Mouse (Mus musculus) heart, adult 8-10 months (tissue): Measurements from ENCODE around the gene Hoxd10. TPM values are rescaled to one million over a fixed set of nuclear protein-coding genes. Genes with fewer than 3 reads are reported as not detected.

ENCODE experiments used
- DNase-seq: peaks from one replicate; pipeline ENCODE4 v3.0.0; 2022; ENCODE audit warnings: low spot score
- total RNA-seq, 4 experiments: library from RNA; stranded (reverse); gene quantifications; 2 replicates each; pipeline ENCODE4 v1.2.4; 2022

The Hoxd10 gene
- total RNA-seq, 4 experiments from 2014 or later, result 0.12 TPM; not detected in 3

DNA sequence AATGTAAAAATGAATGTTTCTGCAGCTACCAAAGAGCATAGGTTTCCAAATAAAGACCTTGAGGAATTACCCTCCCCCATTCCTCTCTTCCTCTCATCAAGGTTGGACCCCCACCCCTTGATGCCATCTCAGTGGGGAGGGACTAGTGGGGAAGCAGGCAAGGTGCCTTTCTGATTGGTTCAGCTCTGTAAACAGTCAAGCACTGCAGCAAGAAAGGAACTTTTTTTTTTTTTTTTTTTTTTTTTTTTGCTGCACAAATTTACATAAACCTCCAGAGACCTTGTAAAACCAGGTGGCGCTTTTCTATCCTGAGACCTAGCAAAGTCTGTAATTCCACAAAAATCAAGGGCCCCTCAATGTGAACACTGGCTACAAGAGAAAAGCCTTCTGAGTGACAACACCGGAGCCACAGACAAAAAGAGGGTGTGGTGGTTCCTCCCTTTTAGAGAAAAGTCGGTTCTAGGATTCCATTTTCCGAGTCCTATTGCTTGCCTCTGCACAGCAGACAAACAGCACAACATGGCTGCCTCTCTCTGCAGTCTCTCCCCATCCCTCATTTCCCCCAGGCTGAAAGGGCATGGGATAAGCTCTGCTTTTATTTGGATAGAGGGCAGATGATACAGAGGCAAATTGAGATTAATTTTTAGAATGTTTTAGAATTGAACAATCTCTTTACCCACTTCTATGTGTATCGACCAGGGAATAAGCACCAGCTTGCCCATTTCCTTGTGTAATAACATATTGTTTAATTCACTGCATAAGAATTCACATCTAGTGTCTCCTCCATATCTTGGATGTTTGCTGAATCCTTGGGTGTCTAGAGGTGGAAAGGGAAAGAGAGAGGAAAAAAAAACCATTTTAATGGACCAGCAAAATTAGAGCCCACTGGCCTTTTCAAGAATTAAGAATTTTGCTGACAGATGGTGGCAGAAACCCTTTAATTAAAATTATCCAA, 18.0 kb downstream of the Hoxd10 start:
- no peak for DNase-seq

DNA sequence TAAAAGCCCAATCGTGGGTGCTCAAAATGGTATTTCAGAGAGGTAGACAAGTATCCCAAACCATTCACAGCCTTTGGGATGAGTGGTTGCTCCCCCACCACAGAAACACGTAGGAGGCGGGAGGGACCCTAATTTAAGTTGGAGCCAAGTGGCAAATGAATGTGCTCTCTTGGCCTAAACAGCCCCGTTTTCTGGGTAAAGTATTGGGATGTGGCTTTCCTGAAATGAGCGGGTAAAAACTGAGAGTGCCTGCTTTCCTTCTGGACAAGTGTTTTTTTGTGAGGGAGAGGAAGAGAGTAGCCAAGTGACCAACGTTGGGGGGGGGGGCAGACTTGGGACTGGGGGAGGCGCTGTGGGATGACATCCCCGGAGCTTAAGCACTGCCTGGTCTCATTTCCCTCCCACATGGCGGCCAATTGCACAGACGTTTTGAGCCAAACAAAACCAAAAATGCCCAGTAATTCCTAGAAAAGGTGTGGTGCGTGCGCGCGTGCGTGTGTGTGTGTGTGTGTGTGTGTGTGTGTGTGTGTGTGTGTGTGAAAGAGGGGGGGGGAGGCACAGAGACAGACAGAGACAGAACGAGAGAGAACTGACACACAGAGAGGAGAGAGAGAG, 19.3 kb downstream of the Hoxd10 start:
- DNase-seq, result no peak

DNA sequence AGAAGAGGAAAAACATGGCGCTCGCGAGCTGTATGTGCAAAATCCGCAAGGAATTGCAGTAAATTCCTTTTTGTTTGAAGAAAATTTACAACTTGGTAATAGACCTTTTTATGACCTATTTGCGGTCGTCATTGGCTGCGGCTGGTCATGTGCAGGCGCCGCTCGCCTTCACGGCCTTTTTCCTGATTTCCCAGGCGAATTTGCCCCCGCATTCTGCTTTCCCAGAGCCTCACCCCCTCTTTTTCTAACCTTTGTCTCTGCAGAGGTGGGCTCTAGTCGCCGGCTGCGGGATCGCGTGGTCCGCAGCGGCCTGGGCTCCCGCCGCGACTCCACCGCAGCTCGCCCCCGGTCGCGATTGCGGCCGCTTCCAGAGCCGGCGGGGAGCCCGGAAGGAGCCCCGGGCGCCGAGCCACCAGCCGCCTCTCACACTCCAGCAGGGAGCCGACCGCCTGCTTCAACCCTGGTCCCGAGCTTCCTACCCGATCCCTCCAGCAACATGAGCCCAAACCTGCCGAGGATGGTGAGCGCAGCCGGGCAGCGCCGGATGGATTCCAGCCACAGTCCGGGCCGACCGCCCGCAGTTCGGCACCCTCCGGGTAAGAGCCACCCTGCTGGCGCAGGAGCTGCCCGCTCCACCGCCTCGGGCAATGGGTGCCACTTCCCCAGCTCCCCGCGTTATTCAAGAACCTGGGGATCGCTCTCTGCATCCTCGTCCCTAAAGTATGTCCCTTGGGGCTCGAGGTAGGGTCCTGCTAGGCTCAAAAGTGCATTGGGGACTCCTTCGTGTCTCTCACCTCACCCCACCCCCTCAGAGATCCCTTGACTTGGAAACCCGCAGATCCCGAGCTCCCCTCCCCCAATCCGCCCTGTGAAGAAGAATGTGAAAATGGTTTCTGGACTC, 20.2 kb downstream of the Hoxd10 start, which contains the start of the genes Hoxd3 and Hoxd4:
Hoxd3 (plus strand) TSS at position 207 of the 901 bp plus-strand sequence.
Hoxd4 (plus strand) TSS at position 209 of the 901 bp plus-strand sequence.
- no peak for DNase-seq

DNA sequence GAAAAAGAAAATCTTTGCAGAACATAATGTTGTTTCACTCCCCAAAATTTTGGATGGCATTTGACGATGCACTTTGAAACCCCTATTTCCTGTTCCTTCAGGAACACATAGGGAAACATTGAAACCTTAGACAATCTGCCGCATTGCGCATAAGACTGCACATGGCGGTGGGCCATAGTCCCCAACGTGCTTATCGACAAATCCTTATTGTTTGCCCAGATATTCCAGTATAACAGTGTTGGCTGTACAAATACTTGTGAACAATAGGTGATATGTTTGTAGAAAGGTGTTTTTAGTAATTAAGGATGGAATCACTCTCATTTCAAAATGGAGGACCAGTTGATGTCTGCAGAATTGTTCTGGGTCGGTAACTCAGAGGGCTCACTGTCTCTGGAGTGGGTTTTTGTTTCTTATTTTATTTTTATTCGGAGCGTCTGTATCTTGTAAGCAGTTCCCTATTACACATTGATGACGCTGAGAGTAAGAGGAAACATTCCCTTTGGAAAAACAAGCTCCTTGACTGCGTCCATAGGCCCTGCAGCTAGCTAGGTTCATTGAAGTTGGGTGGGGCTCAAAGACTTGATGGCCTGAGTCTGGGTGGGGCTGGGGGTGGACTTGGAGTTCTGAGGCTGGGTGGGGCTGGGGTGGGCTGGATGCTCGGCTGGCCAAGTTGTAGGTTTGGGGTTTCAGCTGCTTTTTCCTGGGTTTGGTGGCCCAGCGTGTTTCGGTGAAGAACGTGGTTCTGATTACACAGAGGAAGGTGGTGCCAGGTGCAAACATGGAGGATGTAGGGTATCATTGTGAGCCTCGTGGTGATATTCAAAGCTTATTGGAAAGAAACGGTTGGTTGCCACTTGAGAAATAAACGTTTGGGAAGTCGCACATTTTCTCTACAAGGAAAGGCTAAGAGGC, 21.8 kb downstream of the Hoxd10 start:
- DNase-seq, result no peak

DNA sequence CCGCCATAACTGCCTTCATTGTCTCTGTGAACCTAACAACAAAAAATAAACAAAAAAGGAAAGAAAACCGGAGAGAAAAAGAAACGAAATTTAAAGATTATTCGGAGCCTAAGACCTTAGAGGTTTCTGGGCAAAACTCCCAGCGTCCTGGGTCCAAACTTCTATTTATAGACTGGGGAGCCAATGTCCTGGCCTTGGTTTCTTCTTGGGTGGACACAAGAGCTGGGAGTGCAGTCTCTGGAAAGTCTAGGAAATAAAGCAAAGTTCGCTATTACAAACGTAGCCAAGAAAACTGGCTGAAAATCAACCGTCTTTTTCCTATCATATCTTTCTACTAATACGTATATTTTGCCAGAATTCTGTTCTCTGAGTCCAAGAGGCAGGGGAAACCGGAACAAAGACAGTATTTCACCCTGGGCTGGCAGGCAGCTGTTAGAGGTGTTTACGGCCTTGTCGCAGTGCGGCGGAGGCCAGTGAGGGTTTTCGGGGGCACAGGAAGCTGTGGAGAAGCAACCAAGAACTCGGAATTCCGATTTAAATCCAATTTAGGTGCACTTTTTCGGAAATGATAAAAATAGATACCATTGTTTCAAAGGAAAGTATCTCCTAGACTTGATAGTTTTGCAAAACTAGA, 22.5 kb downstream of the Hoxd10 start:
- DNase-seq, result no peak

DNA sequence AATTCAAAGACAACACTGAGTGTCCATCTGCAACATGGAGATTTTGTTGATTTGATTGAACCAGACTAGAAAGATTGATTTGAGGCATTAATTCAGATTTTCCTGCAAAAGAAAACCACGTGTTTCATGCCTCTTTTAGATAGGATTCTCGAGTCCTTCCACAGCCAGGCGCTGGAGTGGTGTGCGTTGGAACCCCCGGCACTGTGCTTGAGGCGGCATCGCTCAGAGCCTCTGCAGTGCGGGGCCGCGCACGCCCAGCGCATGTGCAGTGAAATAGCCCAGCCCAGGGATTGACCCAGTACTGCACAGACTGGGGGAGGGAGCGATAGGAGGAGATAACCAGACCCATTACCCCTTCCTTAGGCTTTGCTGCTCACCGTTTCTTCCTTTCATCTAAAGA, 23.2 kb downstream of the Hoxd10 start:
- DNase-seq, result no peak

DNA sequence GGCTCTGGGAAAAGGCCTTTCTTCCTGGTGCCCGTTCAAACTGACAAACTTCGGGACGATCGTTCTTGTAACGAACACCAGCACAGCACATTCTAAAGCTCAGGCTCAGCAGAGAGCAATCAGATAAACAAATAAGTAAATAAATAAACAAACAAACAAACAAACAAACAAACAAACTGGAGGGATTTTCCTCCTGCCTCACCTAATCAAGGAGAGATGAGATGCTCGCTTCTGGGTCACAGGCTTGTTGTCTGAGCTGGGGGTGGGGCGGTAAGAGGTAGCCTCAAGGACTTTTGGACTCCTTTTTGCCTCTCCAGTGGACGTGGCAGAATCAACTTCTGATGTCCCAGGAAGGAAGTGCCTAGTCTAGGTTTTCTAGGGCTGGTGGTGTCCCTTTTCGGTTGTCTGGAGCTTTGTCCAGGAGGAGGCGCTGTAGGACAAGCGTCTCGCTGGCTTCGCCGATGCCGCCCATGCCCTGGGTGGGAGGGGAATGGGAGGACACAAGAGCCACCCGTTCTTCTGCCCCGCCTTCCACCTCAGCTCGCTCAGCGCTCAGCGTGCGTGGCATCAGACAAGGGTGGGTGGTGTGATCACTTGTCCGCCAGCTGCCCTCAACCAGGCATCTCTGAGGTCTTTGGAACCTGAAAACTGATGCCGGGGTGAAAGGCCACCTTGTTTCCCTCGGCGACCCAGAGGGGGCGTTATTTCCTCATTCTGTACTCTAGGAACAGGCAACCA, 23.9 kb downstream of the Hoxd10 start:
- peak; percentile 84 for DNase-seq

DNA sequence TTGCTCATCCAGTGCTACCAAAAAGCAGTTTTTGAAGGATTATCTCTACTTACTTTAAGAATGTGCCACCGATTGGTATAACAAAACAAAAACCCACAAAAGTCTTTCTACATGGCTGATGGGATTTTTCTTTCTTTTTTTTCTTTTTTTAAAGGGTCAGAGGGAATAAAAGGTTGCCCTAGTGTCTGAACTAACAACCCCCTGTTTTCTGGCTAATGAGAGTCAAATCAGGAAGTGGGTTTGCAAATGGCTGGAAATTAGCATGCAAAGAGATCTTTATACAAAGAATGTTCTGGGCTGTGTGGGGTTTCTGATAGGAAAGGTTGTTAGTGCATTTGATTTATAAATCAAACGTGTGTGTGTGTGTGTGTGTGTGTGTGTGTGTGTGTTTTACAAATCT, 28.7 kb downstream of the Hoxd10 start:
- no peak for DNase-seq

DNA sequence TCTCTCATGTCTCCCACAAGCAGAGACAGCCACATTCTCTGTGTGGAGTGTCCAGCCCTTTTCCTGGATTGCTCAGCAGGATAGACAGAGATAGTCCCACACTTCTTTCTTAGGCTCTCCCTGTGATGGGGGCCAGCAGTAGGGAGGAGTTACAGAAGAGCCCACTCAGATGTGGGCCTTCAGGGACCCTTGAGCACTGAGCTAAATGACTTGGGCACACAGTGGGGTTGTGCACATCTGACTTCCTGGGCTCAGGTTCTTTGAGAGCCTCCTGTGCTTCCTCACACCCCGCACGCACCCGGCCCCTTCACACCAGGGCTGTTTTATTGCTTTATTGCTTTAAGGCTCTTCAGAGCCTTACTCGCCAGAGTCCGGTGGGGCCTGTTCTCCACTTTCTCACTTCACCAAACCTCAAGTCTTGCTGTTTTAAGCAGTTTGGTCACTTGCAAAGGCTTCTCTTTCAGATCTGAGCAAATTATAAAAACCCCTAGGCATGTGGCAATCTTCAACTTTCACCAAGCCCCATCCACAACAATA, 29.3 kb downstream of the Hoxd10 start:
- no peak for DNase-seq

DNA sequence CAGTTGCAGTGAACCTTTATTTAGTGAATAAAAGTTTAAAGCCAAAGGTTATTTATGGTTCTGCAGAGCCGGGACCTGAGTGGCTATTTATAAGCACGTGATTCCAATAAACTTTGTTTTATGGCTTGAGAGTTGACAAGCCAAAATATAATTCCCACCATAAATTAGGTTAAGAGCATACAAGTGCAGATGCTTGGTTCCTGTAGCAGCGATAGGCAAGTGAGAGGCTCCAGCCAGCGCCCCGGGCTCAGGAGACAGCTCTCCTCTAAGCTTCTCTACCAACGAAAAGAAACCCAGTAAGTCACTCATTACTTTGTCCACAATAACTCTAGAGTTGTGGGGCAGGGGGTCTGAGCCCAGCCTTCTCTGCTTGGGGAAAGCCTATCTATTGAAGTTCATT, 30.2 kb downstream of the Hoxd10 start:
- no peak for DNase-seq

DNA sequence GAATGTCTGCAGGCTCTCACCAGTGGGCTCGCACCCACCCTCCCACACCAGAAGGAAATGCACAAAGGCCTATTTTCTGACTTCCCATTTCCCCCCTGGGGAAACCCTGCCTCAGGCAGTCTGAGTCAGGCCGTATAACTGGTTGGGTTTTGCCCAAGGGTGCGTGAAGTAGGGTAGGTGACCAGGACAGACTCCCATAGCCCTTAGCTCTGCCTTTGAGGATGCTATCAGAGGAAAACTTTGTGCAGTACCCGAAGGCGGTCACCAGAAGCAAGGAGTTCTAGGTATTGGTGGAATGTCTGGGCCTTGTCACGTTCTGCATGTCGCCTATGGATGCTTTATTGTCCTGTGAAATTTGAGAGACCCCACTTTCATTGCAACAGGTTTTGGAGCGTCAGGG, 31.2 kb downstream of the Hoxd10 start:
- no peak for DNase-seq

DNA sequence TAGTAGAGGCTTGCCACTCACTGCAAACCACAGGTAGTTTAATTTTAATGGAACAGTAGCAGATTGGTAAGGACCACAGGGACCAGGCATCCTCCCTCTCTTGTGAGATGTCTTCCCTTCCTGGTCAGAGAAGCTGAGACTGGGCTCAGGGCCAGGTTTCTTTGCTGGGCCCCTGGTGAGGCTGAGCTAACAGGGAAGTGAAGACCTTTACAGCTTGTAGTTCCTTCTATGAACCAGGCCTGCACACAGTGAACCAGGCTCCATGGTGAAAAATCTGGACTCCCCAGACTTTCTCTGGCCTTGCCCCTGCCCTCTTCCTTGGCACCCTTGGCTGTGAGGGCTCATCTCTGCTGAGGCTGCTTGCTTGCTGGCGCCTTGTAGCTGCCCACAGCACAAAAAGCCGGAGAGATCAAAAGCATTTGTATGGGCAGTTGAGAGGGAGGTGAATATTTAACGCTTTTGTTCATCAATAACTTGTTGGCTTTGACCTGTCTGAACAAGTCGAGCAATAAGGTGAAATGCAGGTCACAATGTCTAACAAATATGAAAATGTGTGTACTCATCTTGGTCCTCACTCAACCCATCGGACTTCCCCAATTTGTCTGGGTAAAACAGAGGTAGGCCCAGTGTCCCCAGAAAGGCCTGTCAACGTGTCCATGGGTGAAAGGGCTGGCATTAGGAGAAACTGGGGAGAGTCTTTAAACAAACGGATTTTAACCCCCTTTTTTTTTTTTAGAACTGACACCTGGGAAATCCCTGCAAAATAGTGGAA, 32.7 kb downstream of the Hoxd10 start:
- no peak for DNase-seq

DNA sequence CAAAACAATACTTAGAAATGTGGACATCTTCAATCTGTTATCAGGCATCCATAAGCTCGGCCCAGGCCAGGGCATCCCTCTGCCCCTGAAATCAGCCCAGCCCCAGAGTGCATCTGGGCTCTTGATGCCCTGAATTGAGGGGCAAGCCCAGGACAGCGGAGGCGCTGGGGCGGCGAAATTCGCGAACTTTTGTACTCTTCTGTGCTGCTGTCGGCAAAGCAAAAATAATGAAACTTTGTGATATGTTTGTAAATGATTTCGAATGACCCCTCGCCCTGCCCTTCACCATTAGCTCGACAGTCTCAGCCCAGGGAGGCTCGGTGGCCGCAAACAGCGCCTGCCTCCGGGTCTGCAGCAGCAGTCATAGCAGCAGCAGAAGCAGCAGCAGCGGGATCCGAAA, 33.4 kb downstream of the Hoxd10 start:
- DNase-seq, result no peak

DNA sequence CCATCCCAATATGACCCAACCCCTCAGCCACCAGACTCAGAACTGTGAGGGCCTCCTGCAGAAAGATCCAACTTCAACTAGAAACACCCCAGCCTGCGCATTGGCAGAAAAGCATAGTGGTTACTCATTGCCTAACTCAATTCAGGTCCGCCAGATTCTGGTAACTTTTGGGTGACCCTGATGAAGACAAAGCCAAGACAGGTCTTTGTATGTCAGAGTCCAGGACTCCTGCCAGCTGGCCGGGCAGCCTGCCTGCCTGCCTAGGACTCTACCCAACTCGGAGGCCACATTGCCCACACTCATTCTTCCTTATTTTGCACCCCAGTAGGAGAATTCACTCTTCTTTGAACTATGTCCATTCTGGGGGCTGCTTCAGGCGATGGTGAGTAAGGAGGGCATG, 34.8 kb downstream of the Hoxd10 start, which contains the start of gene Gm28230:
Gm28230 (plus strand) TSS at position 178 of the 400 bp plus-strand sequence.
- DNase-seq, result no peak

DNA sequence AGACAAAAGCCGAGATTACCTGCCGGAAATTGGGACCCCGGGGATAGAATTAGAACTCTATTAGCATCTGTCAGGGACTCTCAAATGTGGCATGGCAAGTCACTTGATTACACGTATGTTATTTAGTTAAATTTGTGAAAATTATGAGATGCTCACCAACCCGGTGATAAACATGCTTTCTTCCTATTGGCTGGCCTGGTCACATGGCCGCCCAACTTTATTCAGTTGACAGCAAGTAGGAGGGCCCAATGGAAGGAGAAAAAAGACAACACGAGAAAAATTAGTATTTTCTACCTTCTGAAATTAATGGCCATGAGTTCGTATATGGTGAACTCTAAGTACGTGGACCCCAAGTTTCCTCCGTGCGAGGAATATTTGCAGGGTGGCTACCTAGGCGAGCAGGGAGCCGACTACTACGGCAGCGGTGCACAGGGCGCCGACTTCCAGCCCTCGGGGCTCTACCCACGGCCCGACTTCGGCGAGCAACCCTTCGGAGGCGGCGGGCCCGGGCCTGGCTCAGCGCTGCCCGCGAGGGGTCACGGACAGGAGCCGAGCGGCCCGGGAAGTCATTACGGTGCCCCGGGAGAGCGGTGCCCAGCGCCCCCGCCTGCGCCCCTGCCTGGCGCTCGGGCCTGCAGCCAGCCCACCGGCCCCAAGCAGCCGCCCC, 35.4 kb downstream of the Hoxd10 start:
- DNase-seq, result no peak

DNA sequence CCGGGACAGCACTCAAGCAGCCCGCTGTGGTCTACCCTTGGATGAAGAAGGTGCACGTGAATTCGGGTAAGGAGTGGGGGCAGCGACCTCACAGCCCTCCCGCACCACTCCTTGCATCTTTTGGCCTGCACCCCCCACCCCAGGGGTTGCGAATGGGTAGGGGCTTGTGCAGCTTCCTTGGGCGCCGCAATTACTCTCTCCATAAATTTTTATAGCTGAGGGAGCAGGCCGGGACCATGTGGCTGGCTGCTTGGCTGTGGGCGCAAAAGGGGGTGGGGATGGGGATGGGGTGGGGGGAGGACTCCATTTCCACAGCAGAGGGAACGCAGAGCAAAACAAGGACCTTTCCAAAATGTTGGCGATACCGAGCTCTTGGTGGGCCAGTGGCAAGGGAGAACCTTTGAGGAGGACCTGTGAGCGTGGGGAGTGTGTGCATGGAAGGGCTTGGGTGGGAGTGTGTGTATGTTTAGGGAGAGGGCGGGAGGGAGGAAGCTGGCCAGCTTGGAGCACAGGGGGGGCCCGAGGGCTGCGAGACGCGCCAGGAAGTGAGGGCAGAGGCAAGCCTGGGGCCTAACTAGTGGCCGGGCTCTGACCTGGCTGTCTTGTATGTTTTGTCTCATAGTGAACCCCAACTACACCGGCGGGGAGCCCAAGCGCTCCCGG, 36.0 kb downstream of the Hoxd10 start:
- DNase-seq, result no peak

DNA sequence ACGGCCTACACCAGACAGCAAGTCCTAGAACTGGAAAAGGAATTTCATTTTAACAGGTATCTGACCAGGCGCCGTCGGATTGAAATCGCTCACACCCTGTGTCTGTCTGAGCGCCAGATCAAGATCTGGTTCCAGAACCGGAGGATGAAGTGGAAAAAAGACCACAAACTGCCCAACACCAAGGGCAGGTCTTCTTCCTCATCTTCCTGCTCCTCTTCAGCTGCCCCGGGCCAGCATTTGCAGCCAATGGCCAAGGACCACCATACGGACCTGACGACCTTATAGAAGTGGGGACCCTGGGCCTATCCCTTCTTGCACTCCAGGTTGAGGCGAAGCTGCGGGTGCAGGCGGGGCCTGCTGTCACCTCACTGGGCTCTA, 36.6 kb downstream of the Hoxd10 start:
- no peak for DNase-seq
